Mouse (Mus musculus): ENCODE data around the gene Wscd2. TPM values are rescaled to one million over a fixed set of nuclear protein-coding genes. Genes with fewer than 3 reads are reported as not detected.

Gene Wscd2
- polyA plus RNA-seq, 1 experiment: not detected

DNA sequence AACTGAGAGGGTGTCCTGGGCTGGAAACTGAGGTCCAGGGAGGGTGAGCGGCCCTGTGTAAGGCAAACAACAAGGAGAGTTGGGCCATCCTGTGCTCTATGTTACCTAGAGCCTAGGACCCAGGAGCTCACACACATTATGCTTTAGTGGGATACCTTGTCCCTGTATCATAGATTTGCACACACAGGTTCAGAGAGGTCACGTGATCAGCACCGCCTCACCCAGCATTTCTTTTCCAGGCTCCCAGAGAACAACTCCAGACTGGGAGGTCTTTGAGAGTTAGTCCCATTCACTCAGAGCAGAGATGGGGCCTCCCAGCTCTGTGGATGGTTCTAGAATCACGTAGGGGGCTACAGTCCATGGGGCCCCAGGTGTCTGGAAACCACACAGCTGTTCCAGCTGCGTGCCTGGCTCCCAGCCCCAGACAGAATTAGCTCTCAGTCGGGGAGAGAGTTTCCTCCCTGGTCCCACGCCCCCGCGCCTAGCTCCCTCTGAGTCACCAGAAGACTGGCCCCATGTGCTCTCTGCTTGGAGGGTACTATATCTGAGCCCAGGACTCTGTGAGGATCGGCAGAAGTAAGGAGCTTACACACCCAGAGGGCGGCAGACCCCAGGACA lies 137.8 kb downstream of the Wscd2 start:
- Histone ChIP-seq H3K36me3 (replicated peaks; ENCODE audit: low read length) (no peaks in the 10 kb centered on the region), H3K4me1 (peaks cover 15% of the 10 kb centered on the region), H3K4me3 (replicated peaks) (peak overlapping the region; percentile 16), H3K9me3 (no peaks in the 10 kb centered on the region), H3K27me3 (replicated peaks) (peaks cover 79% of the 10 kb centered on the region)
- TF ChIP-seq GATA1 (IDR thresholded peaks at IDR 0.05; ENCODE audit: borderline replicate concordance, low read length) (no peak), FLI1 (IDR thresholded peaks at IDR 0.05; ENCODE audit: low read length) (no peak)

DNA sequence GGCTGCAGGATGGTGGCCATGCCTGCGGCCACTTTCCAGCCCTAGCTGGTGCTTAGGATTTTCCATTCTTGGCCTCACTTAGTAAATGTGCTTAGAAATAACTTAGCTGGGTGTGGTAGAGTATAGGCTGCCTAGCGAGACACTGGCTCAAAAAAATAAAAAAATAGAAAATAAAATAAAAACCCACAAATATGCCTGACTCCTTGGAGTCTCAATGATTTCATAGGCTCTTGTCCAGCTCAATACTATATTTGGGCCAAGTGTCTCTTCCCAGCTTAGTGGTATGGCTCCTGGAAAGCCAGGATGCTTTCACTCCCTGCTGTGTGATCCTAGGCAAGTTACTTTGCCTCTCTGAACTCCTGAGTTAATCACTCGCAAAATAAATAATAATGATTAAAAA lies 139.1 kb downstream of the Wscd2 start:
- Histone ChIP-seq H3K27me3 (replicated peaks) (peaks cover 83% of the 10 kb centered on the region), H3K36me3 (replicated peaks; ENCODE audit: low read length) (no peaks in the 10 kb centered on the region), H3K4me1 (peaks cover 15% of the 10 kb centered on the region), H3K4me3 (replicated peaks) (no peak overlapping the region), H3K9me3 (no peaks in the 10 kb centered on the region)
- TF ChIP-seq FLI1 (IDR thresholded peaks at IDR 0.05; ENCODE audit: low read length) (no peak), GATA1 (IDR thresholded peaks at IDR 0.05; ENCODE audit: borderline replicate concordance, low read length) (no peak)

DNA sequence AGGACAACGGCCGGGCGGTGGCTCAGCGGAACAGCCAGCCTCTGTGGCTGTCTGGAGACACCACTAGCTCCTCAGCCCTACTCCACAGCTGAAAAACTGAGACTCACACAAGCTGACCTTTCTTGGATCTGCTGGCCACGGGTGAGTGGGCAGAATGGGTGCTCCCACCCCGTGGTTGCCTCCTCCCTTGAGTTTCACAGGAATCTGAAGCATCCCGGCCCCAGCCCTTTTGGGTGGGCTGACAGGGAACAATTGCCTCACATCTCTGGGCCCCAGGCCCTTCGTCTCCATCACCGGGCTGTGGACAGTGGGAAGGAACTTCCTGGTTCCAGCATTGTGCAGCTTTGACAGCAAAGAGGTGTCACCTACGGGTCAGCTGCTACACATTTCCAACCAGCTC lies 140.0 kb downstream of the Wscd2 start:
- Histone ChIP-seq H3K27me3 (replicated peaks) (peaks cover 84% of the 10 kb centered on the region), H3K9me3 (no peaks in the 10 kb centered on the region), H3K4me3 (replicated peaks) (no peak overlapping the region), H3K4me1 (peaks cover 15% of the 10 kb centered on the region), H3K36me3 (replicated peaks; ENCODE audit: low read length) (no peaks in the 10 kb centered on the region)
- TF ChIP-seq FLI1 (IDR thresholded peaks at IDR 0.05; ENCODE audit: low read length) (no peak), GATA1 (IDR thresholded peaks at IDR 0.05; ENCODE audit: borderline replicate concordance, low read length) (no peak)

DNA sequence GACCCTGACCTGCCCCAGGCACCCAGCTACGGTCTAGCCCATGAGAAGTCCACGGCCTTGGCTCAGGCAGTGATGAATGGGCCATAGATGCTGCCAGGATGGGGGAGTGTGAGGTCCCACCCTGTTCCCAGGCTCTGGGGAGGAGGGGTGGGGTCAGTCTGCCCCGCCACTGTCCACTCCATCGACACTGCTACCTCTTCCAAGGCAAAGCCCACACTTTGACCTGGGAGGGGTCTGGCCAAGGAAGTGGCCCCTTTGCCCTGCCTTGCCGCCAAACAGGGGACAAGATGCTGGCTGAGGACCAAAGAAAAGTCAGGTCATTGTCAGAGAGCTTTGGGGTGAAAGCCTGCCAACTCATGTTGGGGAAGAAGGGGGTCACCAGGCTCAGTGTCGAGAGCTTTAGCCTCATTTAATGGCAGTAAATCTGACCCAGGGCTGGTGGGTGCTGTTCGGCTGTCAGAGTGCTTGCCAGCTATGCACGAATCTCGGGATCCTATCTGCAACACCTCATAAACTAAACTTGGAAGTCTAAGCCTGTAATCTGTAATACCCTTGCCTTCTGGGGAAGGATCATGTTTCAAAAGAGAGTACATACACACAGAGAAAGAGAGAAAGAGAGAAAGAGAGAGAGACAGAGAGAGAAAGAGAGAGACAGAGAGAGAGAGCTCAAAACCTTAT lies 143.0 kb downstream of the Wscd2 start:
- TF ChIP-seq GATA1 (IDR thresholded peaks at IDR 0.05; ENCODE audit: borderline replicate concordance, low read length): no peak
- TF ChIP-seq FLI1 (IDR thresholded peaks at IDR 0.05; ENCODE audit: low read length): no peak
- H3K27me3 ChIP-seq (replicated peaks): peaks cover 79% of the 10 kb centered on the region
- H3K36me3 ChIP-seq (replicated peaks; ENCODE audit: low read length): no peaks in the 10 kb centered on the region
- H3K9me3 ChIP-seq: no peaks in the 10 kb centered on the region
- H3K4me1 ChIP-seq: peaks cover 3% of the 10 kb centered on the region
- H3K4me3 ChIP-seq (replicated peaks): no peak overlapping the region

DNA sequence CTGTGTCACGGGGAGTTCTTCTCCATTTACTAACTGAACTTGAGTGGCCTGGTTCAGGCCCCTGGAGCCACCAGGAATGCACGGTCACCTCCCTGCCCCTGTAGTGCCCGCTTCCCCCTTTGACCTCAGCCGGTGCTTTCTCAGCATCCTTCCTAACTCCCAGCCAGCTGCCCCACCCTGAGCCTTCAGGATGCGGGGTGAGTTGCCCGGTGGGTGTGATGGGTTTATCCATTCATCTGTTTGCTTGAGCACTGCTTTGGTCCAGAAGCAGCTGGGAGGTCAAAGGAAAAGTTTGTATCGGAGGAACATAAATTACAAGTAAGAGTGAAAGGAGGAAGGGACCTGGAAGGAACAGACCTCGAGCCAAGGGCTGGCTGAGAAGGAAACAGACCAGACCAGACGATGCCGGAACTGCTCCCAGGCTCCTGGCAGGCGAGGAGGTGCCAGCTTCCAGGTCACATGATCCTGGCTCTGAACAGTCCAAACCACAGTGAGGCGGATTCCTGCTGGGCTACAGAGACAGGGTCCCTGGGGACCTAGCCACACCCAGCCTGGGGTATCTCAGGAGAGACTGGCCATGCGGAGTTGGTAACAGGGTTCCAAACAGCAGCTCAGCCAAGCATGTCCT lies 144.0 kb downstream of the Wscd2 start:
- H3K4me3 ChIP-seq (replicated peaks): no peak overlapping the region
- no peaks in the 10 kb centered on the region for H3K9me3 ChIP-seq
- peaks cover 2% of the 10 kb centered on the region; the same call in 1 of the 2 replicates for H3K4me1 ChIP-seq
- H3K27me3 ChIP-seq (replicated peaks): peaks cover 81% of the 10 kb centered on the region
- TF ChIP-seq GATA1 (IDR thresholded peaks at IDR 0.05; ENCODE audit: borderline replicate concordance, low read length) (no peak), FLI1 (IDR thresholded peaks at IDR 0.05; ENCODE audit: low read length) (no peak)
- H3K36me3 ChIP-seq (replicated peaks; ENCODE audit: low read length): no peaks in the 10 kb centered on the region

DNA sequence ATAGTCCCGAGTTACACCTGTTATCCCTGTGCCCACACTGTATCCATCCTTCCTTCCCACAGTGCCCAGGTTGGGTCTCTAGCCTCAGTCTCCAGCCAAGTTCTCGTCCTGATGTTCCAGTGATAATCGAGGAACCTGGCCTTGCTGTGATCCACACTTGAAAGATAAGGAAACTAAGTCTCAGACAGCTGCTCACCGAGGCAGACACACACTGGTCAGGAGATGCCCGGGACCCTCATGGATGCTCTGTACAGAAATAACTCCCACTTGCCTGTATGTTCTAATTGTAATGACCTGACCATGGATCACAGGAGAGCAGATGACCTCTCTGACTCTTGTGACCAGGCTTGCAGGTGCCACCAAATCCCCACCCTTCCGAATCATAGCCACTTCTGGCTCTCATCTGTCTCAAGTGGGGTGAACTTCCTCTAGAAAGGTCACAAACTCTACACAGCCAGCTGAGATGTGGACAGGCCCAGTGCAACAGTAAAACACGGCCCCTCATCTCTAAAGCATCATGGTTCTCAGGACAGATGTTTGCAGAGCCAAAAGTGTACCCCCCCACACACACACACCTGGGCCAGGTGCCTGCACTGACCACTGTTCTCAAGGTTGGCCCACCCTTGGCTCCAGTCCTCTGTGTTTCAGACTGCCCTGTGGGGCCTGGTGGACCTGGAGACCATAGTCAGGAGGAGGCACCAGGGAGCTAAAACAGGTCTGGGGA lies 144.9 kb downstream of the Wscd2 start:
- Histone ChIP-seq H3K4me1 (peaks cover 11% of the 10 kb centered on the region), H3K4me3 (replicated peaks) (no peak overlapping the region), H3K36me3 (replicated peaks; ENCODE audit: low read length) (no peaks in the 10 kb centered on the region), H3K9me3 (no peaks in the 10 kb centered on the region), H3K27me3 (replicated peaks) (peaks cover 84% of the 10 kb centered on the region)
- TF ChIP-seq GATA1 (IDR thresholded peaks at IDR 0.05; ENCODE audit: borderline replicate concordance, low read length): no peak
- no peak for TF ChIP-seq FLI1 (IDR thresholded peaks at IDR 0.05; ENCODE audit: low read length)

DNA sequence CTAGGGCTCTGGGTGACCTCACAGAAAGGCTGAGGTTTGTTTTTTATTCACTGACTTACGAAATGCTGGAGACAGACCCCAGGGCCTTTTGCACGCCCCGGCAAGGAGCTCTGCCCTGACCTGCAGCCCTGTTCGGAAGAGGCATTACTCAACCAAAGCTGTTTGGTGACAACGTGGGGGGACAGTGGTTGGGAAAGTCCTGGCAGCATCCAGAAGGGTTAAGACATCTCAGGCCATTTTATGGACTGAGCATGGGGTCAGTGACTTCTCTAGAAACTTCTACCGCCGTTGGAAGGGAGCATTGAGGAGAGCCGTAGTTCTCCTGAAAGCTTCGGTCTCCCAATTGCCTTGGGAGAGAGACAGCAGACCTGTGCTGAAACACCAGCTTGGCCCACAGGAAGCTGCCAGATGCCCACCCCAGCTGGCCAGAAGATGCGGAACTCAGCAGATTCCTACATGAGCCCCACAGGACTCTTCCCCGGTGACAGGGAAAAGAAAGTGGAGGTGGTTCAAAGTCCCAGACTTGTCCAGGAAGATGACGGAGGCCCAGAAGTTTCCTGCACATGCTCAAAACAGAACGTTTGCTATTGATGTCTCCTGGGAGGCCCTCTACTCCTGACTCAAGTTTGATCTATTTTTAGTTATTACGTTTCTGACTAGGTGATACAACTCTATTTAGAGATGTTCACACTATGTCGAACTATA lies 145.9 kb downstream of the Wscd2 start:
- peaks cover 81% of the 10 kb centered on the region for H3K27me3 ChIP-seq (replicated peaks)
- H3K4me1 ChIP-seq: peaks cover 20% of the 10 kb centered on the region
- no peaks in the 10 kb centered on the region for H3K36me3 ChIP-seq (replicated peaks; ENCODE audit: low read length)
- no peaks in the 10 kb centered on the region for H3K9me3 ChIP-seq
- no peak for TF ChIP-seq FLI1 (IDR thresholded peaks at IDR 0.05; ENCODE audit: low read length)
- TF ChIP-seq GATA1 (IDR thresholded peaks at IDR 0.05; ENCODE audit: borderline replicate concordance, low read length): no peak
- no peak overlapping the region for H3K4me3 ChIP-seq (replicated peaks)

DNA sequence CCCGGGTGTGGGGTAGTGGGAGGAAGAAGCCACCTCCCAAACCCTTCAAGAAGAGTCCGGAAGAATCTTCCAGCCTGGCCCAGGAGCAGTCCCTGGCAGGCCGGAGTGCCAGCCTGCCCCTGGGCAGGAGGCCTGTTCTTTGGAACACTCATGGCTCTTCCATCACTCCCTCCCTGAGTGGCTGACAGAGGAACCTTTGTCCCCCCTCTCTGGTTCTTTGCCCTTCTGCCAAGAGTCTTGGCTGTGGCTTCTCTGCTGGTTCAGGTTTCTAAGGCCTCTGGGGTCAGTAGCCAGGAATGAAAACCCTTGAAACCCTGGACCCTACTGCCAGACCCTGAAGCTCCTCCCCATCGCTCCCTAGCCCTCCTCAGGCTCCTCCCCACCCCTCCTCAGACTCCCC lies 147.5 kb downstream of the Wscd2 start:
- Histone ChIP-seq H3K4me3 (replicated peaks) (no peak overlapping the region), H3K36me3 (replicated peaks; ENCODE audit: low read length) (no peaks in the 10 kb centered on the region), H3K9me3 (no peaks in the 10 kb centered on the region), H3K27me3 (replicated peaks) (peaks cover 78% of the 10 kb centered on the region), H3K4me1 (peaks cover 37% of the 10 kb centered on the region)
- TF ChIP-seq GATA1 (IDR thresholded peaks at IDR 0.05; ENCODE audit: borderline replicate concordance, low read length) (no peak), FLI1 (IDR thresholded peaks at IDR 0.05; ENCODE audit: low read length) (no peak)

DNA sequence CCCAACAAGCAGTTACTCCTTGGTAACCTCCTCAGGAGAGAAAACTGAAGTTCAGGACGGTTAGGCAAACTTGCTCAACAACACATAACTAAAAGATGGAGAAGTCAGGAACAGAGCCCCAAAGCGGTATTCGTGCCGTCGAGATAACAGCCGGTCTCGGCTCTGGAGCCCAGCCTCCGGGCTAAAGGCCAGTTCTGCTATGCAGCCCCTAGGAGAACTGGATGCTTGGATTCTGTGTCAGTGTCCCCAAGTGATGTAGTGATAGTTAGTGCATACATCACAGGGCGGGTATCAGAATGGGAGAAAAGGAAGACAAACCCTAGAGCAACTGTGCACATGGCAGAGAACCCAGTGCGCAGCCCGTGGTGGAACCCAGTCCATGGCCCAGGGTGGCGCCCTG lies 147.9 kb downstream of the Wscd2 start:
- Histone ChIP-seq H3K27me3 (replicated peaks) (peaks cover 78% of the 10 kb centered on the region), H3K4me3 (replicated peaks) (no peak overlapping the region), H3K4me1 (peaks cover 41% of the 10 kb centered on the region), H3K9me3 (no peaks in the 10 kb centered on the region), H3K36me3 (replicated peaks; ENCODE audit: low read length) (no peaks in the 10 kb centered on the region)
- no peak for TF ChIP-seq FLI1 (IDR thresholded peaks at IDR 0.05; ENCODE audit: low read length)
- TF ChIP-seq GATA1 (IDR thresholded peaks at IDR 0.05; ENCODE audit: borderline replicate concordance, low read length): no peak

All from megakaryocyte, embryonic 14.5 days (primary cell).